Mouse (Mus musculus): ENCODE measurements at regions not wholly inside any gene's neighbourhood (a gene's known extent, or its start where the extent isn't known, plus 50 kb on each side); places are given as distances from the start of the nearest gene placed in this dataset.

DNA sequence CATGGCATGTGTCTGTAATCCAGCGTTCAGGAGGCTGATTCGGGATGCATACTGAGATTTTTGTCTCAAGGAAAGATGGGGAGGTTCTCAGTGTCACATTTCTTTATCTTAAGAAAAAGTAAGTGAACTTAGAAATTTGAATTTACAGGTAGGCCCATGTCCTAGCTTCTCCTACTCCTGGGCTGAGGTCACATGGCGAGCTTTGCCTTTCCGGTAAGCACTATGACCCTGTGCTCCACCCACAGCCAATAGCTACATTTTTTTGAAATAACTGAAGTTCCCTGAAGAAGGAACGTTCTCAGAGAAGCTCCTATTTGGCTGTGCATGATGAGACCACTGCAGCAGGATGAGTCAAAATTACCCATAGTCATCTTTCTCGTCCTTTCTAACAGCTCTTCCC lies 83.0 kb upstream of the Marcks start:
- no peak for TF ChIP-seq POLR2A (IDR thresholded peaks at IDR 0.05; ENCODE audit: low read depth, low read length)
- no peak for TF ChIP-seq ZNF384 (IDR thresholded peaks at IDR 0.05; ENCODE audit: low read depth, low read length)
- no peak for TF ChIP-seq SIN3A (IDR thresholded peaks at IDR 0.05; ENCODE audit: low read length)
- no peak for TF ChIP-seq MAX (IDR thresholded peaks at IDR 0.05; ENCODE audit: low read length)
- TF ChIP-seq CTCF (conservative IDR thresholded peaks at IDR 0.05 in 1 of 2, IDR thresholded peaks at IDR 0.05 in 1 of 2; ENCODE audit: low read depth in 2 of 2, low read length in 2 of 2) = no peak
- TF ChIP-seq ETS1 (conservative IDR thresholded peaks at IDR 0.05; ENCODE audit: low read depth, low read length) = no peak
- TF ChIP-seq USF1 (IDR thresholded peaks at IDR 0.05; ENCODE audit: low read depth, low read length) = no peak
- TF ChIP-seq USF2 (conservative IDR thresholded peaks at IDR 0.05; ENCODE audit: low read depth, low read length) = no peak
- no peak for TF ChIP-seq EP300 (IDR thresholded peaks at IDR 0.05; ENCODE audit: low read length)
- TF ChIP-seq KAT2A (IDR thresholded peaks at IDR 0.05; ENCODE audit: insufficient replicate concordance, low read length) = no peak
- TF ChIP-seq NELFE (IDR thresholded peaks at IDR 0.05; ENCODE audit: low read depth, low read length) = no peak
- no peak for TF ChIP-seq MAFK (IDR thresholded peaks at IDR 0.05; ENCODE audit: insufficient replicate concordance, low read length)
- TF ChIP-seq NRF1 (IDR thresholded peaks at IDR 0.05; ENCODE audit: low read depth, low read length) = no peak

Data from CH12.LX (cell line).